Comparison of ENCODE assay signal across 7 mouse cellular contexts in the genomic region with DNA sequence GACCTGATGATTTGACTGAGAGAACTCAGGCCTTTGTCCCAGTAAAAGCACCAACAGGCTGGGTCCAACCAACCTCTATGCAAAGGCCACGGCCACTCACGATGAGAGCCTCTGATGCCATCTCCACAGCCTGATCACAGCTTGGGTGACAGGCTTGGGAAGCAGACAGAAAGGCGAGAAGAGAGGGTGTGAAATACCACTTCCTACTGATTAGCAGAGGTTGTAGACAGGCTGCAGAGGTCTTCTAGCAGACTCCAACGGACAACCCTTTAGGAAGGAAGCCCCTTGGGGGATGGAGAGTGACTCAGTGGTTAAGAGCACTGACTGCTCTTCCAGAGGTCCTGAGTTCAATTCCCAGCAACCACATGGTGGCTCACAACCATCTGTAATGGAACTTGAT. TPM values are rescaled to one million over a fixed set of nuclear protein-coding genes. Genes with fewer than 3 reads are reported as not detected.
DNase-seq lines count a peak whose midpoint lies in the region; ATAC-seq and TF ChIP-seq lines count a peak whose summit lies in the region.

No protein-coding gene starts in this region.

- no peak overlapping the region for H3K9ac ChIP-seq in lung, embryonic 14.5 days
- peak overlapping the region; percentile 1; the same call in 1 of the 2 replicates for H3K9ac ChIP-seq in MEL (ENCODE audit: control insufficient read depth, low read depth, low read length, poor library complexity, severe bottlenecking)
- H3K9ac ChIP-seq in liver, embryonic 15.5 days = no peak overlapping the region

- H3K4me2 ChIP-seq in lung, embryonic 14.5 days = no peak overlapping the region
- H3K4me2 ChIP-seq in liver, embryonic 15.5 days = no peak overlapping the region

- WGBS in lung, embryonic 14.5 days = 53% methylated on average over 4 of the region's 4 CpGs
- 76% methylated on average over 4 of the region's 4 CpGs for WGBS in embryonic facial prominence, embryonic 10.5 days
- 25% methylated on average over 4 of the region's 4 CpGs for WGBS in liver, embryonic 15.5 days (ENCODE audit: insufficient replicate concordance)

- peaks cover 30% of the 10 kb centered on the region for H3K4me1 ChIP-seq in lung, embryonic 14.5 days (ENCODE audit: insufficient read depth)
- H3K4me1 ChIP-seq in MEL (ENCODE audit: control insufficient read depth in 1 of 2, insufficient read depth in 2 of 2, low read length in 2 of 2) = peaks cover 11 to 21% of the 10 kb centered on the region in 2 experiments
- H3K4me1 ChIP-seq in embryonic facial prominence, embryonic 10.5 days = peaks cover 80% of the 10 kb centered on the region
- H3K4me1 ChIP-seq in liver, embryonic 15.5 days (replicated peaks) = peaks cover 68% of the 10 kb centered on the region

- ATAC-seq in lung, embryonic 14.5 days (ENCODE audit: insufficient read depth) = no peak
- no peak for ATAC-seq in liver, embryonic 15.5 days (ENCODE audit: insufficient read depth)

- no peak for DNase-seq in lung, embryonic 14.5 days
- DNase-seq in lung, postnatal 14 days = no peak
- DNase-seq in MEL (ENCODE audit: low read depth, low spot score) = peak; percentile 65
- no peak for DNase-seq in embryonic facial prominence, embryonic 10.5 days (ENCODE audit: low spot score)
- DNase-seq in adrenal gland, postnatal 4 days (ENCODE audit: low spot score in 2 of 2) = no peak
- DNase-seq in kidney, postnatal 10 days = no peak

- peaks cover 70% of the 10 kb centered on the region for H3K36me3 ChIP-seq in lung, embryonic 14.5 days (ENCODE audit: insufficient read depth)
- H3K36me3 ChIP-seq in MEL (ENCODE audit: control insufficient read depth in 1 of 2, insufficient read depth in 2 of 2, low read length in 2 of 2) = peaks cover 4 to 31% of the 10 kb centered on the region in 2 experiments
- peaks cover 78% of the 10 kb centered on the region for H3K36me3 ChIP-seq in embryonic facial prominence, embryonic 10.5 days (replicated peaks)
- H3K36me3 ChIP-seq in liver, embryonic 15.5 days (replicated peaks) = peaks cover 91% of the 10 kb centered on the region

- peak; percentile 16 to 67; a peak in 3 of 4 replicates for TF ChIP-seq EP300 in MEL (IDR thresholded peaks at IDR 0.05; ENCODE audit: low read depth in 1 of 2, low read length in 2 of 2)

- no peaks in the 10 kb centered on the region for H3K27me3 ChIP-seq in lung, embryonic 14.5 days (ENCODE audit: insufficient read depth, low read length)
- no peaks in the 10 kb centered on the region for H3K27me3 ChIP-seq in MEL (ENCODE audit: control insufficient read depth in 1 of 2, insufficient read depth in 2 of 2, low read length in 2 of 2)
- H3K27me3 ChIP-seq in embryonic facial prominence, embryonic 10.5 days (replicated peaks; ENCODE audit: low read depth, poor library complexity, severe bottlenecking) = no peaks in the 10 kb centered on the region
- no peaks in the 10 kb centered on the region for H3K27me3 ChIP-seq in liver, embryonic 15.5 days

- peak overlapping the region; percentile 95 for H3K27ac ChIP-seq in lung, embryonic 14.5 days (ENCODE audit: low read depth)
- H3K27ac ChIP-seq in MEL (ENCODE audit: control insufficient read depth, low read depth, low read length) = peak overlapping the region; percentile 63
- peak overlapping the region; percentile 86 for H3K27ac ChIP-seq in embryonic facial prominence, embryonic 10.5 days (replicated peaks)
- peak overlapping the region; percentile 65 for H3K27ac ChIP-seq in liver, embryonic 15.5 days (replicated peaks)

- TF ChIP-seq RAD21 in MEL (IDR thresholded peaks at IDR 0.05; ENCODE audit: low read depth, low read length) = no peak

- no peak for TF ChIP-seq POLR2A in MEL (IDR thresholded peaks at IDR 0.05; ENCODE audit: control insufficient read depth in 1 of 2, insufficient read depth in 1 of 2, low read depth in 1 of 2, low read length in 2 of 2, poor library complexity in 1 of 2)

- peaks cover 3% of the 10 kb centered on the region; the same call in 1 of the 2 replicates for H3K79me2 ChIP-seq in MEL (ENCODE audit: control insufficient read depth, insufficient read depth, low read length, poor library complexity)

- TF ChIP-seq CTCF in lung, embryonic 14.5 days (IDR thresholded peaks at IDR 0.05; ENCODE audit: low read depth) = no peak
- TF ChIP-seq CTCF in MEL (IDR thresholded peaks at IDR 0.05 in 2 of 3, conservative IDR thresholded peaks at IDR 0.05 in 1 of 3; ENCODE audit: control insufficient read depth in 1 of 3, insufficient read depth in 1 of 3, low read depth in 2 of 3, low read length in 3 of 3, poor library complexity in 1 of 3, severe bottlenecking in 1 of 3) = no peak

- no peak overlapping the region for H3K4me3 ChIP-seq in lung, embryonic 14.5 days (ENCODE audit: low read depth, low read length)
- no peak overlapping the region for H3K4me3 ChIP-seq in MEL (ENCODE audit: control insufficient read depth in 1 of 2, insufficient read depth in 1 of 2, low read depth in 2 of 2, low read length in 2 of 2)
- no peak overlapping the region for H3K4me3 ChIP-seq in embryonic facial prominence, embryonic 10.5 days
- no peak overlapping the region for H3K4me3 ChIP-seq in liver, embryonic 15.5 days (replicated peaks)

- H3K9me3 ChIP-seq in lung, embryonic 14.5 days (ENCODE audit: low read depth, low read length) = no peaks in the 10 kb centered on the region
- no peaks in the 10 kb centered on the region for H3K9me3 ChIP-seq in MEL (replicated peaks; ENCODE audit: insufficient read depth, low read length)
- no peaks in the 10 kb centered on the region for H3K9me3 ChIP-seq in embryonic facial prominence, embryonic 10.5 days
- H3K9me3 ChIP-seq in liver, embryonic 15.5 days (replicated peaks) = no peaks in the 10 kb centered on the region

TF ChIP-seq in MEL, 35 proteins besides CTCF, POLR2A, EP300 and RAD21:
- TF ChIP-seq MYB (IDR thresholded peaks at IDR 0.05; ENCODE audit: low read depth, low read length) (no peak), CHD2 (IDR thresholded peaks at IDR 0.05; ENCODE audit: low read length) (no peak), TAL1 (IDR thresholded peaks at IDR 0.05; ENCODE audit: low read length) (0 out of 2 replicates have a peak, but pooled peaks have one; percentile 10), GATA1 (IDR thresholded peaks at IDR 0.05; ENCODE audit: low read depth, low read length) (0 out of 2 replicates have a peak, but pooled peaks have one; percentile 9), TBP (IDR thresholded peaks at IDR 0.05; ENCODE audit: low read depth, low read length) (0 out of 2 replicates have a peak, but pooled peaks have one; percentile 31), USF1 (IDR thresholded peaks at IDR 0.05; ENCODE audit: low read depth, low read length) (no peak), UBTF (IDR thresholded peaks at IDR 0.05; ENCODE audit: borderline replicate concordance, insufficient read depth, low read depth, low read length) (no peak)

RNA-seq across cellular contexts. Expression of a gene that starts 40.8 kb away (rescaled TPM):
- 86.6 and 87.5 TPM in 2 replicates for polyA plus RNA-seq in lung, embryonic 14.5 days (2014; fragmentation: Nextera tagmentation; extraction: Ambion mirVana)
- 59.3 and 65.1 TPM in 2 replicates for total RNA-seq in MEL (2012; rRNA removed)
- 100 to 1,000 TPM; 158 to 176 TPM for polyA plus RNA-seq in MEL (2012; ENCODE audit: insufficient read depth in 1 of 2, insufficient read length in 2 of 2, low read depth in 1 of 2, low replicate concordance in 2 of 2, missing spikeins in 1 of 2)
- 45.7 and 46.9 TPM in 2 replicates for polyA plus RNA-seq in embryonic facial prominence, embryonic 10.5 days (2016; fragmentation: Nextera tagmentation; extraction: Ambion mirVana)
- polyA plus RNA-seq in liver, embryonic 15.5 days (2015; fragmentation: Nextera tagmentation; extraction: Ambion mirVana) = 19.5 and 20.3 TPM in 2 replicates
- 100 to 1,000 TPM; 251 to 311 TPM for total RNA-seq in adrenal gland, postnatal 4 days (2021)

RNA-seq across cellular contexts. Expression of a gene that starts 44.4 kb away (rescaled TPM):
- polyA plus RNA-seq in lung, embryonic 14.5 days (2014; fragmentation: Nextera tagmentation; extraction: Ambion mirVana) = not detected in 2 replicates
- total RNA-seq in MEL (2012; rRNA removed) = 0.39 and 1.4 TPM in 2 replicates
- under 1 TPM in 1 of 2 experiments, not detected in 1; 0.74 TPM for polyA plus RNA-seq in MEL (2012; ENCODE audit: insufficient read depth in 1 of 2, insufficient read length in 2 of 2, low read depth in 1 of 2, low replicate concordance in 2 of 2, missing spikeins in 1 of 2)
- polyA plus RNA-seq in embryonic facial prominence, embryonic 10.5 days (2016; fragmentation: Nextera tagmentation; extraction: Ambion mirVana) = 0.14 and 0.32 TPM in 2 replicates
- polyA plus RNA-seq in liver, embryonic 15.5 days (2015; fragmentation: Nextera tagmentation; extraction: Ambion mirVana) = 27.0 and 28.5 TPM in 2 replicates
- 1 to 10 TPM; 1.7 to 4.8 TPM for total RNA-seq in adrenal gland, postnatal 4 days (2021)

Comparison
In these comparisons a context has a peak if more than half of its experiments do, and no peak if none do; other contexts are left out.
1. RNA of a gene that starts 44.4 kb away (polyA plus RNA-seq): 27.0 to 28.5 TPM in liver, embryonic 15.5 days; 0.74 TPM in MEL, 0.14 to 0.32 TPM in embryonic facial prominence, embryonic 10.5 days and not detected in lung, embryonic 14.5 days; every median in the first group is over 10 times any median in the second.
2. Peak in every context shown above with its lines, with median percentiles within 50 percentile points of each other: H3K27ac ChIP-seq.